Mouse (Mus musculus) heart, postnatal 10 days (tissue): ENCODE results near the gene Nup54. TPM values are rescaled to one million over a fixed set of nuclear protein-coding genes. Genes with fewer than 3 reads are reported as not detected.

ENCODE experiments used
- DNase-seq, 2 experiments: peaks; one replicate each; pipeline ENCODE4 v3.0.0; 2021
- intact Hi-C: fragments of 180-260 bp; cut with DNase I; formaldehyde crosslinking; loops from one replicate; pipeline ENCODE4 v1.15.1; 2025
- total RNA-seq, 2 experiments: library from RNA; stranded (reverse); gene quantifications; 2 replicates each; pipeline ENCODE4 v1.2.3; 2021

Nup54 gene
- total RNA-seq, 2 experiments from 2014 or later = 20.7 to 27.0 TPM

DNA sequence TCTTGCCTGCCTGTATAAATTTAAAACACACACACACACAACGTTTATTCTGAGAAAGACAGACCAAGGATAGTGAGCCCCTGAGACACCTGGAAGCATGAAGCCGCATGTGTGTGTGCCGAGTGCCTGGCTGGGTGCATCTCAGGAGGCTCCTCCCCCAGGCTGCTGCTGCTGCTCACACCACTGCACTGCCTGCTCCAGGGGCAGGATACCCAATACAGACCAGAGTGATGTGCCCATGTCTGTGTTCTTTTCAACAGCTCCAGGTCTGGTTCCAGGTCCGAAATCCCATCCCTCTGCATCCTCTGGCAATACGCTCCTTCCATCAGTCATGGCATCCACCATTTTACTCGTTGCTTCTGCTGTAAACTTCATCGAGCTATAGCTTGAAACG, 21.0 kb downstream of the Nup54 start:
- intact Hi-C loops = no loop called here
- no peak for DNase-seq

- DNase-seq = no peak
- intact Hi-C loops = no loop called here
These were observed 21.6 kb downstream of the Nup54 start for GRCm38 (mm10) chr5:92413271-92413981.

- intact Hi-C loops = no loop called here
- DNase-seq = no peak
These were observed 23.4 kb downstream of the Nup54 start for GRCm38 (mm10) chr5:92411461-92412140.

DNA sequence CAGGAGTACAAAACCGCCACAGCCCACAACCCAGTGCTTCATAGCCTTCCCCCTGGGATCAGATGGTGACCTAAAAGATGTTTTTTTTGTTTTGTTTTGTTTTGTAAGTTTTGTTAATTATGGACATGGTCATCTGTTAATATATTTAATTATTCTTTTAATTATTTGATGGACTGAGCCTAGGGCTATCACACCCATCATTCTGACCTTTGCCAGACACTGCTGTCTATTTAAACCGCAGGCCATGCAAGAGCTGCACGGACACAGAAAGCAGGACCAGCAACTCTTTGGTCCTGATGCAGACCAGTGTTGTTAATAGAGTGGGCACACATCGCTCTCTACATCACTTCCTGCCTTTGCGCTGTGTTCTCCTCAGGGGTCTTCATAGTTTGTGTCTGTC, 24.5 kb downstream of the Nup54 start:
- DNase-seq = no peak
- intact Hi-C loops = no loop called here

GRCm38 (mm10) chr5:92409361-92410155, 25.5 kb downstream of the Nup54 start:
- no peak for DNase-seq
- intact Hi-C loops = no loop called here

DNA sequence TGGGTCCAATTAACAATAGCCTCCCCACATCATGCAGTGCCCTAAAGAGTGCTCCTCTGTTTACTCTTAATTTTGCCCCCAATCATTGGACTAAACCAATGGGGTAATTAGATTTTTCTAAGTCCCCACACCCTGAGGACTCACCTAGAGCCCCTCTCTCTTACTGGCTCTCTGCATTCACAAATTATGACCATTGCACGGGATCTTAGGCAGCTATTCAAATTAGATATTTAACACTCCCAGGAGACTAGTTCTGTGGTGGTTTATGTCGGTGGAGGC, 30.7 kb downstream of the Nup54 start:
- no peak for DNase-seq
- intact Hi-C loops = no loop called here

DNA sequence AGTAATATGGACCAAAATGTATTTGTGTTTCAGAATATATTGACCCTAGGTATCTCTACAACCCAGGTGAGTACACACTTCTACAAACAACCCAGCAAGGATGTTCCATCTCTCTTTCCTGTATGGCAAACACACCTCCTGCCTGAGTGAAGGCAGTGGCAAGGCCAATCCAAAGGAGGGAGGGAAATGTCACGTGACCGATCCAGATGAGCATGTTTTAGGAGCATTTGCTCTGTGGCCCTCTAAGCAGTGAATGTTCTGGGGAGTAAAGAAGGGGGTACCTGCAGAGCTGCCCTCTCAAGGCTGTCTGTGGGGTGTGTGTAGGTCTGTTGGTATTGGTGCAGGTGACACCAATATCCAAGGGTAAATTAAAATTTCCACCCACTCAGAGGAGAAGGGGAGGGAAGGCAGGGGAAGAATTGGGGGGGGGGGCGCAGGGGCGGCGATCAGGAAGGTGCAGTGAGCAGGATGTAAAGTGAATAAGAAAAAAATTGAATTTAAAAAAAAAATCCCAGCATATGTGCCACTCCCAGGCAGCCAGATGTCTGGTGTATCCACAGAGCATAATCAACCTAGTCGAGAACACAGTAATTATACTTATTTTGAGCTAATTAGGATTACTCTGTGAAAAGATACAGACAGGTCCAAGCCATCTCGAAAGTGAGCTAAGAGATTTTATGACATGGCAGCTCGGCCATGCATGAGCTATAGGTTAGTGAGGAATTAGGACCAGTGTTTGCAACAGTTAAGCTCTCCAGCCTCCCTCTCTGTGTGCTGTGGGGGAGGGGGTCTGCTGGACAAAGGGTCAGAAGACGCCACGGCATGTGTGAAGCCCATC, 31.2 kb downstream of the Nup54 start:
- intact Hi-C loops = no loop called here
- DNase-seq = no peak

DNA sequence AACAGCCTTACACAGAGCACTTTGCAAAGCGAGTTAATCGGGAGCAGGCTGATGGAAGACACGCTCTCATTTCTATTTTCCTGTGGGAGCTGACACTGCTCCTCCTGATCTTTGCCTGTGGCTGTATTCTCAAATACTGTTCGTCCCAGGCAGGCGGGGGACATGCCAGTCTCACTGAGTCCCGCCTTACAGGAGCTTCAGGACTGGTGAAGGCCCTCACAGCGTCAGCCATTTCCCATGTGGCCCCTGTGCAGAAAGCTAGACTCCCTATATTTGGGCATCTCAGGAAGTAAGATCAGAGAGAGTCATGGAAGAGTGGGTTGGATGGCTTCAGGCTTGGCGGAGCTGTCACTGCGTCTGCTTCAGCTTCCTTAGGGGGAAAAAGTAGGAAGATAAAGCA, 32.2 kb downstream of the Nup54 start:
- DNase-seq = no peak
- intact Hi-C loops = no loop called here

DNA sequence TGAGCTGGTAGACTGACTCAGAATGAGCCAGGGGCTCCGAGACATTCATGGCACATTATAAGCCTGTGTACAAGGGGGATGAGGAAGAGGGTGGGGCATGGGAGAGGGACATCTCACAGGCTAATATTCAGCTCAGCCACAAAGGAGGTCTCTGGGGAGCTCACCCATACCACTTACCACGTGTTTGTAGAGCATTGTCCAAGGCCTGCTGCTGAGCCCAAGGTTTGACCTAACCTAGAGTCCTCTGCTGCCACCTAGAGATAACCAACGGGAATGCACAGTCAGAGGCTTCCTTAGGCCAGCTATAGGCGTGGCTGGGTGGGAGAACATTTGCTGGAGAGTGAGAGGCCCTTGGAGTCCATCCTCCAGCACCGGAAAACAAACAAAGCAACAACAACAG, 36.9 kb downstream of the Nup54 start:
- intact Hi-C loops = loop anchor here (2.0 to 10.0 kb wide), 2 partner anchors 15 to 263 kb away; partner anchors contain the start of gene Uso1

GRCm38 (mm10) chr5:92396476-92396875, 38.5 kb downstream of the Nup54 start:
- intact Hi-C loops = loop anchor here (10.0 kb wide), 1 partner anchor 262 kb away; the partner anchor contains the start of gene Uso1
- DNase-seq = no peak

More for the DNA sequence above, 36.9 kb downstream of the Nup54 start:
- DNase-seq = peak; percentile 88 to 91

DNA sequence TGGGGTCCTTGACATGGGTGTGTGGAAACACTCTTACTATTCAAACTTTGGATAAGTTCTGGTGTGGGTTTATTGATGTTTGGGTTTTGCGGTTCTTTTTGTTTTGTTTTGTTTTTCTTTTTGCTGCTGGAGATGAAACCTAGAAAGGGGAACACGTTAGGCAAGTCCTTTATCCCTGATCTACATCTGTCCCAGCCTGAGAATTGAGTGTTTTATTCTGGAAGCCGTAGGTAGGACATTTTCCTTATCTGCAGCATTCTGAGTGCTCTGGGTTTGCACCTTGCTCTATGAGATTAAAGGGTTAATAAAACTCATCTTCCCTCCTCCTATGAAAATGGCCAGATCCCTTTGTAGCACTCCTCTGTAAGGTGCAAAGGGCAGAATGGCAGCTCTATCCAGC, 39.3 kb downstream of the Nup54 start:
- intact Hi-C loops = loop anchor here (10.0 kb wide), 1 partner anchor 261 kb away; the partner anchor contains the start of gene Uso1
- no peak for DNase-seq

DNA sequence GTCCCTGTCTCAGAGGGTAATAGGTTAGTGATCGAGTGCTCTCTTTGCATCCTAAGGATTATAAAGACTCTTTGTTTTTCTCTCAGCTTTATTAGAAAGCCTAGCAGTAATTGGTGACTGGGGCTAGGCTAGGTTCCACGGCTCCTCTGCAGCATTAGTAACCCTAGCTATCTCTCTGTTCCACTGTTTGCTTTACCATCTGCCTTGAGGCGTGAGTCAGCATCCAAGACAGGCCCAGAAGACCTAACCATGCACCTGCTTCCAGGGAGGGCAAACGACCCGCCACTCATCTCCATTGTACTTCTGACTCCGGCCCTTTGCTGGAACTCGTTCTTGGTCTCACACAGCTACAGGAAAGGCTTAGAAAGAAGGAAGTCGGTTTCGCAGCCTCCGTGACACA, 41.2 kb downstream of the Nup54 start:
- intact Hi-C loops = loop anchor here (10.0 kb wide), 1 partner anchor 259 kb away; the partner anchor contains the start of gene Uso1
- no peak for DNase-seq

GRCm38 (mm10) chr5:92392542-92392941, 42.5 kb downstream of the Nup54 start:
- intact Hi-C loops = loop anchor here (10.0 kb wide), 1 partner anchor 258 kb away; the partner anchor contains the start of gene Uso1
- DNase-seq = no peak

- intact Hi-C loops = loop anchor here (10.0 kb wide), 1 partner anchor 256 kb away; the partner anchor contains the start of gene Uso1
- DNase-seq = peak; percentile 61 to 78
These were observed 44.4 kb downstream of the Nup54 start for GRCm38 (mm10) chr5:92390615-92391014.

GRCm38 (mm10) chr5:92389977-92390376, 45.0 kb downstream of the Nup54 start:
- intact Hi-C loops = loop anchor here (10.0 kb wide), 1 partner anchor 255 kb away; the partner anchor contains the start of gene Uso1
- no peak for DNase-seq

- intact Hi-C loops = no loop called here
- peak; percentile 87 to 89 for DNase-seq
These were observed 47.6 kb downstream of the Nup54 start for GRCm38 (mm10) chr5:92387433-92387832.

DNA sequence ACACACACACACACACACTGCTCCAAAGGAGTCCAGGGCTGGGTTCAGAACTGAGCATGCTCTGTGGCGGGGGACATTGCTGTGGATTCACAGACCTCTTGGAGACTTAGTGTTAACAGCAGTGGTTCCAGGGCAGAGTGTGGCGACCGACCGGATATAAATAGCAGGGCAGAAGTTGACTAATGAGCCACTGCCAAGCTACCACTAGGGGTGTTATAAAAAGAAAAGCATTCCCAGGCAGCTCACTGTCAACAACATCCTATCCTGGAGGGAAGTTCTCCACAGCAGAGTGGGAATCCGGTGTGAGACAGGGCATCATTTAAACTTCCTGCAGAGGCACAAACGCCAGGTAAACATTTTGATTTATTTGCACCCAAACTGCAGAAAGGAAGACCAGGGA, 48.4 kb downstream of the Nup54 start:
- DNase-seq = peak; percentile 78 to 80
- intact Hi-C loops = no loop called here

DNA sequence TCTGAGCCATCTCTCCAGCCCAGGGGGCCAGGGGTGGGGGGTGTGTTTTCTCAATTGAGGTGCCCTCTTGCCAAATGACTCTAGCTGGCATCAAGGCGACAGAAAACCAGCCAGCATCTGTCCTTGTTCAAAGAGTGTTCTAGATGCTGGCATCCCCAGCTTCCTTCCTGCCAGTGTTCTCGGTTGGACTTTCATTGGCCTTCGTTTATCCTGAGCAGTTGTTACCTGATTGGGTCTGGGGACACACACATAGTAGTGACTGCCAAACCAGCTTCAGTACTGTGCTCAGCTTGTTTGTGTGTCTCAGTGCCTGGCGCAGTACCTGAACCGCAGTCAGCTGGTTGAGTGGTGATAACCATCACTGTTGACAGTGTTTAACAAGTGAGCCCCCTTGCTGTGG, 48.9 kb downstream of the Nup54 start:
- intact Hi-C loops = no loop called here
- peak; percentile 58 to 62 for DNase-seq

- intact Hi-C loops = no loop called here
These were observed 50.2 kb downstream of the Nup54 start for GRCm38 (mm10) chr5:92384855-92385254.

GRCm38 (mm10) chr5:92383747-92384146, 51.3 kb downstream of the Nup54 start:
- intact Hi-C loops = loop anchor here (2.0 kb wide), 1 partner anchor 15 kb away; no protein-coding TSS in a partner anchor
- no peak for DNase-seq

More at GRCm38 (mm10) chr5:92384855-92385254, 50.2 kb downstream of the Nup54 start:
- DNase-seq = no peak
